Mouse (Mus musculus) stomach, postnatal 0 days (tissue): ENCODE results near the gene Tpst1. TPM values are rescaled to one million over a fixed set of nuclear protein-coding genes. Genes with fewer than 3 reads are reported as not detected.

ENCODE experiments used
- ATAC-seq: fragments of 200-750 bp; cut with Nextera tagmentation; 2 replicates; pipeline ENCODE4 v1.8.0; 2017; ENCODE audit not compliant: low FRiP score, low TSS enrichment
- DNase-seq: peaks from one replicate; pipeline ENCODE4 v3.0.0-alpha.2; 2016; ENCODE audit warnings: low spot score
- H3K27ac ChIP-seq: fragments of 300-500 bp; sonication (generic); replicated peaks from 2 replicates; pipeline ENCODE4 v1.5.1; 2014; ENCODE audit warnings: mild to moderate bottlenecking, control low read depth
- H3K27me3 ChIP-seq: fragments of 300-500 bp; sonication (generic); 2 replicates; pipeline ENCODE4 v1.6.1; 2014; ENCODE audit warnings: low read length; ENCODE audit not compliant: control insufficient read depth, insufficient read depth
- H3K36me3 ChIP-seq: fragments of 300-500 bp; sonication (generic); 2 replicates; pipeline ENCODE4 v1.6.1; 2014; ENCODE audit warnings: low read length, mixed read lengths; ENCODE audit not compliant: control insufficient read depth, insufficient read depth
- H3K4me1 ChIP-seq: fragments of 300-500 bp; sonication (generic); replicated peaks from 2 replicates; pipeline ENCODE4 v1.6.1; 2014; ENCODE audit warnings: antibody characterized with exemption; ENCODE audit not compliant: control insufficient read depth, insufficient read depth
- H3K4me2 ChIP-seq: fragments of 300-500 bp; sonication (generic); replicated peaks from 2 replicates; pipeline ENCODE4 v1.6.1; 2014; ENCODE audit warnings: low read depth, mild to moderate bottlenecking, control low read depth, moderate library complexity
- H3K4me3 ChIP-seq: fragments of 300-500 bp; sonication (generic); 2 replicates; pipeline ENCODE4 v1.5.1; 2014; ENCODE audit warnings: low read depth, low read length, control low read depth
- H3K9ac ChIP-seq: fragments of 300-500 bp; sonication (generic); 2 replicates; pipeline ENCODE4 v1.6.1; 2014; ENCODE audit warnings: mild to moderate bottlenecking, low read length, control low read depth, mixed read lengths
- H3K9me3 ChIP-seq: fragments of 300-500 bp; sonication (generic); 2 replicates; pipeline ENCODE4 v1.6.1; 2016; ENCODE audit warnings: low read length; ENCODE audit not compliant: control insufficient read depth
- CTCF ChIP-seq: IDR thresholded peaks from 2 replicates; pipeline ENCODE4 v1.5.1; 2016; ENCODE audit warnings: antibody characterized with exemption, low read depth, mild to moderate bottlenecking, moderate library complexity
- EP300 ChIP-seq: optimal IDR thresholded peaks from 2 replicates; pipeline ENCODE3; 2016; ENCODE audit warnings: antibody characterized with exemption
- WGBS: fragments of 180-500 bp; shearing (Covaris S2); extraction: QIAGEN DNeasy Blood & Tissue Kit; methylation state at CpG from one replicate; pipeline ENCODE4 v1.1.7; 2014; 5-methylcytosine and 5-hydroxymethylcytosine counted together
- polyA plus RNA-seq: library from polyadenylated mRNA; unstranded; fragments of >200 nt; fragmentation: Nextera tagmentation; extraction: Ambion mirVana; gene quantifications from 2 replicates; pipeline ENCODE4 v1.2.1, GENCODE M21; 2015

The Tpst1 gene
- polyA plus RNA-seq, 1 experiment from 2014 or later, result 44.5 TPM

GRCm38 (mm10) chr5:130143101-130143500 lies 70.0 kb downstream of the Tpst1 start:
- Histone ChIP-seq H3K36me3 (no peaks in the 10 kb centered on the region), H3K27ac (no peak overlapping the region), H3K4me2 (no peak overlapping the region), H3K27me3 (no peaks in the 10 kb centered on the region), H3K9me3 (no peaks in the 10 kb centered on the region), H3K9ac (no peak overlapping the region), H3K4me1 (peaks cover 7% of the 10 kb centered on the region), H3K4me3 (no peak overlapping the region)
- 89% methylated on average over 7 of the region's 7 CpGs for WGBS
- ATAC-seq (no peak), DNase-seq (no peak)
- no peak for TF ChIP-seq EP300
- no peak for TF ChIP-seq CTCF

- peaks cover 7% of the 10 kb centered on the region for H3K4me1 ChIP-seq
- DNase-seq (peak; percentile 47), ATAC-seq (peak; percentile 13; the same call in 1 of the 2 replicates)
- peak overlapping the region; percentile 71 for H3K27ac ChIP-seq
- peak overlapping the region; percentile 50; the same call in 1 of the 2 replicates for H3K9ac ChIP-seq
- TF ChIP-seq CTCF (no peak), EP300 (no peak)
- H3K36me3 ChIP-seq, result peaks cover 4% of the 10 kb centered on the region; the same call in 1 of the 2 replicates
- H3K4me2 ChIP-seq, result peak overlapping the region; percentile 90
- no peaks in the 10 kb centered on the region for H3K9me3 ChIP-seq
- no peaks in the 10 kb centered on the region for H3K27me3 ChIP-seq
- 4% methylated on average over 20 of the region's 20 CpGs for WGBS
- peak overlapping the region; percentile 53 for H3K4me3 ChIP-seq
These were observed 70.8 kb downstream of the Tpst1 start for GRCm38 (mm10) chr5:130143977-130144333.

- H3K4me2 ChIP-seq, result peak within 1 kb of the TSS; percentile 90
- no peaks in the 10 kb centered on the region for H3K27me3 ChIP-seq
- H3K27ac ChIP-seq, result peak within 1 kb of the TSS; percentile 71
- WGBS, result under 1% methylated on average over 66 of the region's 66 CpGs
- H3K4me3 ChIP-seq, result peak within 1 kb of the TSS; percentile 53
- peak; percentile 94 for DNase-seq
- peak within 1 kb of the TSS; percentile 67 for H3K9ac ChIP-seq
- H3K4me1 ChIP-seq, result peaks cover 7% of the 10 kb centered on the region
- H3K36me3 ChIP-seq, result peaks cover 4% of the 10 kb centered on the region; the same call in 1 of the 2 replicates
- no peak for TF ChIP-seq EP300
- peak; percentile 68 for TF ChIP-seq CTCF
- ATAC-seq, result peak; percentile 98
- H3K9me3 ChIP-seq, result no peaks in the 10 kb centered on the region
These were observed 71.5 kb downstream of the Tpst1 start, which contains the start of gene Kctd7 for GRCm38 (mm10) chr5:130144334-130145312. Kctd7 (plus strand) TSS chr5:130144861.

- Histone ChIP-seq H3K4me3 (no peak overlapping the region), H3K4me1 (peaks cover 7% of the 10 kb centered on the region), H3K36me3 (peaks cover 4% of the 10 kb centered on the region; the same call in 1 of the 2 replicates), H3K27me3 (no peaks in the 10 kb centered on the region), H3K27ac (no peak overlapping the region), H3K4me2 (no peak overlapping the region), H3K9ac (no peak overlapping the region), H3K9me3 (no peaks in the 10 kb centered on the region)
- no peak for TF ChIP-seq EP300
- TF ChIP-seq CTCF, result no peak
- WGBS, result 66% methylated on average over 8 of the region's 8 CpGs
- ATAC-seq, result no peak
- DNase-seq, result no peak
These were observed 72.8 kb downstream of the Tpst1 start for GRCm38 (mm10) chr5:130145961-130146360.

GRCm38 (mm10) chr5:130149726-130150310 lies 76.7 kb downstream of the Tpst1 start:
- WGBS, result 69% methylated on average over 7 of the region's 7 CpGs

More at GRCm38 (mm10) chr5:130149726-130150310, 76.7 kb downstream of the Tpst1 start:
- Histone ChIP-seq H3K36me3 (peaks cover 6% of the 10 kb centered on the region), H3K4me1 (peaks cover 3% of the 10 kb centered on the region; the same call in 1 of the 2 replicates), H3K27ac (no peak overlapping the region), H3K9ac (no peak overlapping the region), H3K4me3 (no peak overlapping the region), H3K4me2 (no peak overlapping the region), H3K9me3 (no peaks in the 10 kb centered on the region), H3K27me3 (no peaks in the 10 kb centered on the region)
- ATAC-seq (no peak), DNase-seq (no peak)
- TF ChIP-seq CTCF (no peak), EP300 (no peak)
